ENCODE assay signal across 8 mouse cellular contexts in genomic region chr2:18045781-18046181, GRCm38 (mm10). TPM values are rescaled to one million over a fixed set of nuclear protein-coding genes. Genes with fewer than 3 reads are reported as not detected.
DNase-seq lines count a peak whose midpoint lies in the region; ATAC-seq lines count a peak whose summit lies in the region.

No protein-coding gene starts in this region.

- H3K4me3 ChIP-seq in heart, embryonic 14.5 days (ENCODE audit: control insufficient read depth in 1 of 2, insufficient read depth in 1 of 2, low read depth in 1 of 2, low read length in 2 of 2), result peak overlapping the region; percentile 80 to 89
- H3K4me3 ChIP-seq in embryonic facial prominence, embryonic 11.5 days (ENCODE audit: low read depth, low read length), result peak overlapping the region; percentile 99
- peak overlapping the region; percentile 90 for H3K4me3 ChIP-seq in hindbrain, embryonic 15.5 days
- H3K4me3 ChIP-seq in midbrain, embryonic 15.5 days, result peak overlapping the region; percentile 71

- H3K4me1 ChIP-seq in heart, embryonic 14.5 days (ENCODE audit: control insufficient read depth in 2 of 2, insufficient read depth in 2 of 2, low read length in 2 of 2), result peaks cover 14 to 41% of the 10 kb centered on the region in 2 experiments
- peaks cover 5% of the 10 kb centered on the region for H3K4me1 ChIP-seq in embryonic facial prominence, embryonic 11.5 days (ENCODE audit: control insufficient read depth, insufficient read depth, low read length)
- peaks cover 53% of the 10 kb centered on the region for H3K4me1 ChIP-seq in hindbrain, embryonic 15.5 days (replicated peaks)
- peaks cover 53% of the 10 kb centered on the region for H3K4me1 ChIP-seq in midbrain, embryonic 15.5 days

- peak overlapping the region; percentile 94 for H3K4me2 ChIP-seq in heart, embryonic 14.5 days (ENCODE audit: low read length)
- peak overlapping the region; percentile 84 for H3K4me2 ChIP-seq in embryonic facial prominence, embryonic 11.5 days (ENCODE audit: low read depth, low read length)
- peak overlapping the region; percentile 90 for H3K4me2 ChIP-seq in hindbrain, embryonic 15.5 days
- peak overlapping the region; percentile 54 for H3K4me2 ChIP-seq in midbrain, embryonic 15.5 days

- peak overlapping the region; percentile 99 for H3K9ac ChIP-seq in heart, embryonic 14.5 days (ENCODE audit: low read length)
- peak overlapping the region; percentile 100 for H3K9ac ChIP-seq in embryonic facial prominence, embryonic 11.5 days (replicated peaks; ENCODE audit: low read length)
- H3K9ac ChIP-seq in hindbrain, embryonic 15.5 days, result peak overlapping the region; percentile 99
- H3K9ac ChIP-seq in midbrain, embryonic 15.5 days, result peak overlapping the region; percentile 93

- intact Hi-C loops in heart, postnatal 14 days (cut with DNase I), result loop anchor here (2.0 to 5.0 kb wide), 4 partner anchors 15 to 722 kb away; partner anchors contain the start of gene Commd3

- no peak for ATAC-seq in heart, embryonic 14.5 days (ENCODE audit: insufficient number of reproducible peaks, insufficient read depth, low FRiP score, low read depth)
- no peak for ATAC-seq in embryonic facial prominence, embryonic 11.5 days (replicated peaks; ENCODE audit: insufficient number of reproducible peaks, low FRiP score, low TSS enrichment, low read depth)
- no peak for ATAC-seq in hindbrain, embryonic 15.5 days (ENCODE audit: low FRiP score, low read depth)
- ATAC-seq in midbrain, embryonic 15.5 days (replicated peaks), result no peak
- no peak for ATAC-seq in inflammation-experienced regulatory T-cells, adult 6 months

- no peak for DNase-seq in heart, postnatal 14 days
- no peak for DNase-seq in embryonic facial prominence, embryonic 11.5 days (ENCODE audit: low spot score)
- no peak for DNase-seq in urinary bladder, adult 18-20 months (ENCODE audit: low spot score in 2 of 2)
- DNase-seq in gastrocnemius, adult 18-20 months (ENCODE audit: low spot score), result no peak

- H3K36me3 ChIP-seq in heart, embryonic 14.5 days (ENCODE audit: control insufficient read depth, insufficient read depth, low read length), result no peaks in the 10 kb centered on the region
- H3K36me3 ChIP-seq in embryonic facial prominence, embryonic 11.5 days (replicated peaks; ENCODE audit: control insufficient read depth, insufficient read depth, low read depth, low read length), result no peaks in the 10 kb centered on the region; the same call in 1 of the 2 replicates
- no peaks in the 10 kb centered on the region for H3K36me3 ChIP-seq in hindbrain, embryonic 15.5 days
- no peaks in the 10 kb centered on the region for H3K36me3 ChIP-seq in midbrain, embryonic 15.5 days (replicated peaks)

- H3K9me3 ChIP-seq in heart, embryonic 14.5 days (ENCODE audit: control insufficient read depth, low read length), result no peaks in the 10 kb centered on the region
- H3K9me3 ChIP-seq in embryonic facial prominence, embryonic 11.5 days (replicated peaks; ENCODE audit: control insufficient read depth, low read length), result no peaks in the 10 kb centered on the region
- H3K9me3 ChIP-seq in hindbrain, embryonic 15.5 days, result no peaks in the 10 kb centered on the region
- H3K9me3 ChIP-seq in midbrain, embryonic 15.5 days, result no peaks in the 10 kb centered on the region

- peak overlapping the region; percentile 97 to 99 for H3K27ac ChIP-seq in heart, embryonic 14.5 days (replicated peaks in 1 of 2; ENCODE audit: control insufficient read depth in 1 of 2, insufficient read depth in 1 of 2, low read depth in 2 of 2, low read length in 2 of 2)
- H3K27ac ChIP-seq in embryonic facial prominence, embryonic 11.5 days (replicated peaks; ENCODE audit: low read depth, low read length), result peak overlapping the region; percentile 100
- peak overlapping the region; percentile 100 for H3K27ac ChIP-seq in hindbrain, embryonic 15.5 days (replicated peaks)
- H3K27ac ChIP-seq in midbrain, embryonic 15.5 days, result peak overlapping the region; percentile 97

- 17% methylated on average over 6 of the region's 6 CpGs for whole genome bisulfite sequencing in heart, embryonic 14.5 days
- under 1% methylated on average over 6 of the region's 6 CpGs for WGBS in embryonic facial prominence, embryonic 11.5 days
- 4% methylated on average over 6 of the region's 6 CpGs for WGBS in hindbrain, embryonic 15.5 days
- 3% methylated on average over 6 of the region's 6 CpGs for WGBS in midbrain, embryonic 15.5 days

- no peaks in the 10 kb centered on the region for H3K27me3 ChIP-seq in heart, embryonic 14.5 days (ENCODE audit: control insufficient read depth, insufficient read depth, low read length)
- H3K27me3 ChIP-seq in embryonic facial prominence, embryonic 11.5 days (ENCODE audit: control insufficient read depth, insufficient read depth, low read length), result no peaks in the 10 kb centered on the region
- no peaks in the 10 kb centered on the region for H3K27me3 ChIP-seq in hindbrain, embryonic 15.5 days
- no peaks in the 10 kb centered on the region for H3K27me3 ChIP-seq in midbrain, embryonic 15.5 days (replicated peaks)

RNA-seq across cellular contexts. Expression of gene Skida1, which starts 3.1 kb away (rescaled TPM):
- polyA plus RNA-seq in heart, embryonic 14.5 days (2014; fragmentation: Nextera tagmentation; extraction: Ambion mirVana), result 4.7 and 6.4 TPM in 2 replicates
- 1 to 10 TPM; 3.3 to 4.8 TPM for total RNA-seq in heart, postnatal 14 days (2021)
- polyA plus RNA-seq in embryonic facial prominence, embryonic 11.5 days (2014; fragmentation: Nextera tagmentation; extraction: Ambion mirVana), result 15.5 and 16.9 TPM in 2 replicates
- 6.5 and 7.1 TPM in 2 replicates for polyA plus RNA-seq in hindbrain, embryonic 15.5 days (2015; fragmentation: Nextera tagmentation; extraction: Ambion mirVana)
- polyA plus RNA-seq in midbrain, embryonic 15.5 days (2015; fragmentation: Nextera tagmentation; extraction: Ambion mirVana), result 8.1 and 9.0 TPM in 2 replicates
- 1 to 10 TPM in 1 of 3 experiments, under 1 TPM in 2; 0.37 to 1.0 (median 0.83) TPM for polyA plus RNA-seq in inflammation-experienced regulatory T-cells, adult 6 months (2017; shearing (Covaris generic))
- under 1 TPM; 0.07 to 0.12 TPM for total RNA-seq in gastrocnemius, adult 18-20 months (2021)

RNA-seq across cellular contexts. Expression of gene A930004D18Rik, which starts 8.2 kb away (rescaled TPM):
- polyA plus RNA-seq in heart, embryonic 14.5 days (2014; fragmentation: Nextera tagmentation; extraction: Ambion mirVana), result 5.8 and 8.9 TPM in 2 replicates
- 1 to 10 TPM; 3.1 to 4.0 TPM for total RNA-seq in heart, postnatal 14 days (2021)
- polyA plus RNA-seq in embryonic facial prominence, embryonic 11.5 days (2014; fragmentation: Nextera tagmentation; extraction: Ambion mirVana), result 6.6 and 9.2 TPM in 2 replicates
- 10.8 and 11.1 TPM in 2 replicates for polyA plus RNA-seq in hindbrain, embryonic 15.5 days (2015; fragmentation: Nextera tagmentation; extraction: Ambion mirVana)
- polyA plus RNA-seq in midbrain, embryonic 15.5 days (2015; fragmentation: Nextera tagmentation; extraction: Ambion mirVana), result 8.1 and 11.8 TPM in 2 replicates
- polyA plus RNA-seq in inflammation-experienced regulatory T-cells, adult 6 months (2017; shearing (Covaris generic)), result 1 to 10 TPM in 2 of 3 experiments, under 1 TPM in 1; 0.17 to 4.6 (median 2.0) TPM
- under 1 TPM; 0.34 to 0.64 TPM for total RNA-seq in gastrocnemius, adult 18-20 months (2021)

RNA-seq across cellular contexts. Expression of gene Mllt10, which starts 9.3 kb away (rescaled TPM):
- 24.4 and 27.1 TPM in 2 replicates for polyA plus RNA-seq in heart, embryonic 14.5 days (2014; fragmentation: Nextera tagmentation; extraction: Ambion mirVana)
- total RNA-seq in heart, postnatal 14 days (2021), result 10 to 100 TPM; 41.6 to 42.5 TPM
- polyA plus RNA-seq in embryonic facial prominence, embryonic 11.5 days (2014; fragmentation: Nextera tagmentation; extraction: Ambion mirVana), result 40.8 and 44.3 TPM in 2 replicates
- 45.6 and 50.0 TPM in 2 replicates for polyA plus RNA-seq in hindbrain, embryonic 15.5 days (2015; fragmentation: Nextera tagmentation; extraction: Ambion mirVana)
- 49.9 and 53.1 TPM in 2 replicates for polyA plus RNA-seq in midbrain, embryonic 15.5 days (2015; fragmentation: Nextera tagmentation; extraction: Ambion mirVana)
- polyA plus RNA-seq in inflammation-experienced regulatory T-cells, adult 6 months (2017; shearing (Covaris generic)), result 10 to 100 TPM; 26.7 to 44.6 (median 37.8) TPM
- 10 to 100 TPM; 21.8 to 23.2 TPM for total RNA-seq in gastrocnemius, adult 18-20 months (2021)

RNA-seq across cellular contexts. Expression of gene H2al2a, which starts 49.0 kb away (rescaled TPM):
- polyA plus RNA-seq in heart, embryonic 14.5 days (2014; fragmentation: Nextera tagmentation; extraction: Ambion mirVana), result not detected in 2 replicates
- total RNA-seq in heart, postnatal 14 days (2021), result not detected
- not detected in 2 replicates for polyA plus RNA-seq in embryonic facial prominence, embryonic 11.5 days (2014; fragmentation: Nextera tagmentation; extraction: Ambion mirVana)
- not detected in 2 replicates for polyA plus RNA-seq in hindbrain, embryonic 15.5 days (2015; fragmentation: Nextera tagmentation; extraction: Ambion mirVana)
- not detected in 2 replicates for polyA plus RNA-seq in midbrain, embryonic 15.5 days (2015; fragmentation: Nextera tagmentation; extraction: Ambion mirVana)
- not detected for polyA plus RNA-seq in inflammation-experienced regulatory T-cells, adult 6 months (2017; shearing (Covaris generic))
- not detected for total RNA-seq in gastrocnemius, adult 18-20 months (2021)
